Mouse (Mus musculus): Measurements from ENCODE around the gene Lrrc31. TPM values are rescaled to one million over a fixed set of nuclear protein-coding genes. Genes with fewer than 3 reads are reported as not detected.

Gene Lrrc31
- not detected for polyA plus RNA-seq (2014; fragmentation: Illumina TruSeq; extraction: RNeasy Lipid Tissue Mini Kit (QIAGEN cat#74804); ENCODE audit: low read depth, low replicate concordance)

GRCm38 (mm10) chr3:30699711-30700505, at the start of gene Lrrc31:
Lrrc31 (minus strand) TSS chr3:30699843.

GRCm38 (mm10) chr3:30746006-30746405, 46.4 kb upstream of the Lrrc31 start, which contains the start of gene Samd7:
Samd7 (plus strand) TSS chr3:30746293.

GRCm38 (mm10) chr3:30647440-30648090, 52.1 kb downstream of the Lrrc31 start, which contains the start of gene Lrrc34:
Lrrc34 (minus strand) TSS chr3:30647869.

GRCm38 (mm10) chr3:30644207-30644606, 55.4 kb downstream of the Lrrc31 start, which contains the start of gene Lrriq4:
Lrriq4 (plus strand) TSS chr3:30644507.

Other genes starting within 250 kb of the Lrrc31 start
- 3.5 TPM for gene Mecom, start 151.8 kb downstream of the Lrrc31 start, polyA plus RNA-seq (2014; fragmentation: Illumina TruSeq; extraction: RNeasy Lipid Tissue Mini Kit (QIAGEN cat#74804); ENCODE audit: low read depth, low replicate concordance)
- gene Actrt3, start 99.9 kb downstream of the Lrrc31 start, polyA plus RNA-seq (2014; fragmentation: Illumina TruSeq; extraction: RNeasy Lipid Tissue Mini Kit (QIAGEN cat#74804); ENCODE audit: low read depth, low replicate concordance) = 0.61 TPM
- 26.5 TPM for gene Mynn, start 97.8 kb downstream of the Lrrc31 start, polyA plus RNA-seq (2014; fragmentation: Illumina TruSeq; extraction: RNeasy Lipid Tissue Mini Kit (QIAGEN cat#74804); ENCODE audit: low read depth, low replicate concordance)
- gene Lrriq4, start 55.3 kb downstream of the Lrrc31 start, polyA plus RNA-seq (2014; fragmentation: Illumina TruSeq; extraction: RNeasy Lipid Tissue Mini Kit (QIAGEN cat#74804); ENCODE audit: low read depth, low replicate concordance) = 2.0 TPM
- gene Lrrc34, start 52.0 kb downstream of the Lrrc31 start, polyA plus RNA-seq (2014; fragmentation: Illumina TruSeq; extraction: RNeasy Lipid Tissue Mini Kit (QIAGEN cat#74804); ENCODE audit: low read depth, low replicate concordance) = 6.3 TPM
- gene Samd7, start 46.5 kb upstream of the Lrrc31 start, polyA plus RNA-seq (2014; fragmentation: Illumina TruSeq; extraction: RNeasy Lipid Tissue Mini Kit (QIAGEN cat#74804); ENCODE audit: low read depth, low replicate concordance) = 0.12 TPM
- 75.7 TPM for gene Sec62, start 93.0 kb upstream of the Lrrc31 start, polyA plus RNA-seq (2014; fragmentation: Illumina TruSeq; extraction: RNeasy Lipid Tissue Mini Kit (QIAGEN cat#74804); ENCODE audit: low read depth, low replicate concordance)
- gene Gpr160, start 156.1 kb upstream of the Lrrc31 start, polyA plus RNA-seq (2014; fragmentation: Illumina TruSeq; extraction: RNeasy Lipid Tissue Mini Kit (QIAGEN cat#74804); ENCODE audit: low read depth, low replicate concordance) = 14.0 TPM

Measured in adipose tissue, adult 10 weeks (tissue).